Comparison of ENCODE assay signal across 8 mouse cellular contexts in the genomic region with DNA sequence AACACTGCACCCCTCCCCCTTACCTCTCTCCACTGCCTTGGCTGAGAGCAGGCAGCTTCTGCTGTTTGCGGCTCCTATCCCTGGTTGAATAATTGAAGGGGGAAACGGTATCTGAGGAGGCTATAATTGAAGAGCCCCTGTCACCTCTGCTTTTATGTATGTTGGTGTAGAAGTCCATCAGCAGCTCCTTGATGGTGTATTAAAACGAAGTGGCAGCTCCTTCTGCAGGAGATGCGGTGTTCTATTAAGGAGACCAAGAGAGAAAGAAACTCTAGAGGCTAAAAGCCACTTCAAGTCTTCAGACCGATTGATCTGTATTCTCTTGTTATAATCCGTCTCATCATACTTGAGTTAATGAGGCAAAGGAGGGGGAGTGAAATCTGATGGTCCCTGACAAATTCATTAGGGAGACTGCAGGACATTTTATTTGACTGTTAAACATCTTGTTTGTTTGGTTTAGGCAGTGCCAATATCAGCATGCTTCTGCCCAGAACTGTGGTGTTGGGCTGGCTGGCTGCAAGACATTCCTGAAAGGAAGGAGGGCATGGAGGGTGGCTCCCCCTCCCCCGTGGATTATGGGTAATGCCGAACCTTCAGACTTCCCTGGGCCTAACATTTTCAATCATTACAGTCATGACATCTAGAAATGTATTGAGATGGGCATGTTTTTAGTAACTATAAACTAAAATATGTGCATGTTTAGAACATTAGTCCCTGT. TPM values are rescaled to one million over a fixed set of nuclear protein-coding genes. Genes with fewer than 3 reads are reported as not detected.
DNase-seq lines count a peak whose midpoint lies in the region; ATAC-seq and TF ChIP-seq lines count a peak whose summit lies in the region.
"Had no signal": no experiment of that assay in that cellular context is flagged by ENCODE, and none has a peak within 500 bp of the region (broad histone marks: within the 10 kb centered on the region; RNA-seq: fewer than 3 reads in every experiment).

No protein-coding gene starts in this region.

- H3K27ac ChIP-seq in hindbrain, embryonic 15.5 days (replicated peaks) = peak overlapping the region; percentile 88
- peak overlapping the region; percentile 87 for H3K27ac ChIP-seq in midbrain, embryonic 14.5 days (replicated peaks; ENCODE audit: low read depth, low read length)
- H3K27ac ChIP-seq: liver, embryonic 15.5 days had no signal

- peak overlapping the region; percentile 47; the same call in 1 of the 2 replicates for H3K9ac ChIP-seq in hindbrain, embryonic 15.5 days
- peak overlapping the region; percentile 62 for H3K9ac ChIP-seq in midbrain, embryonic 14.5 days (replicated peaks; ENCODE audit: low read length)
- H3K9ac ChIP-seq: liver, embryonic 15.5 days had no signal

- peak overlapping the region; percentile 58 for H3K4me2 ChIP-seq in hindbrain, embryonic 15.5 days
- H3K4me2 ChIP-seq in midbrain, embryonic 14.5 days (ENCODE audit: low read length) = peak overlapping the region; percentile 66
- H3K4me2 ChIP-seq: liver, embryonic 15.5 days had no signal

- TF ChIP-seq CTCF in brain, embryonic 14.5 days (IDR thresholded peaks at IDR 0.05; ENCODE audit: borderline replicate concordance, extremely low read depth, insufficient read depth, insufficient read length) = no peak

- peak; percentile 90 for DNase-seq in Muller cell, postnatal 12 days (ENCODE audit: inconsistent ontology term)
- DNase-seq in brain, embryonic 14.5 days (ENCODE audit: low read depth) = peak; percentile 77
- DNase-seq in midbrain, embryonic 14.5 days = peak; percentile 73
- no peak for DNase-seq in spleen, postnatal 36 days (ENCODE audit: low spot score in 2 of 2)
- no peak for DNase-seq in layer of hippocampus, adult 18-20 months (ENCODE audit: low spot score in 2 of 2)
- DNase-seq in spleen, postnatal 14 days (ENCODE audit: low spot score in 2 of 2) = no peak

- H3K9me3 ChIP-seq in hindbrain, embryonic 15.5 days = no peaks in the 10 kb centered on the region
- no peaks in the 10 kb centered on the region for H3K9me3 ChIP-seq in midbrain, embryonic 14.5 days (ENCODE audit: control insufficient read depth, low read length)
- H3K9me3 ChIP-seq: liver, embryonic 15.5 days had no signal

- no peak for TF ChIP-seq POLR2A in brain, embryonic 14.5 days (IDR thresholded peaks at IDR 0.05; ENCODE audit: borderline replicate concordance, extremely low read depth, insufficient read depth, insufficient read length, poor library complexity, severe bottlenecking)

- WGBS in hindbrain, embryonic 15.5 days = 19% methylated on average over 8 of the region's 8 CpGs
- 4% methylated on average over 8 of the region's 8 CpGs for WGBS in midbrain, embryonic 14.5 days

- no peak for ATAC-seq in hindbrain, embryonic 15.5 days (ENCODE audit: low FRiP score, low read depth)
- 0 out of 2 replicates have a peak, but pooled peaks have one; percentile 34 for ATAC-seq in midbrain, embryonic 14.5 days (ENCODE audit: low FRiP score, low TSS enrichment)

- peaks cover 20% of the 10 kb centered on the region for H3K4me1 ChIP-seq in hindbrain, embryonic 15.5 days (replicated peaks)
- peaks cover 12% of the 10 kb centered on the region for H3K4me1 ChIP-seq in midbrain, embryonic 14.5 days (ENCODE audit: control insufficient read depth, insufficient read depth, low read length)

- H3K27me3 ChIP-seq in hindbrain, embryonic 15.5 days = 0 out of 2 replicates have a peak, but pooled peaks cover 4% of the 10 kb centered on the region
- H3K27me3 ChIP-seq in midbrain, embryonic 14.5 days (ENCODE audit: control insufficient read depth, insufficient read depth, low read length) = 0 out of 2 replicates have a peak, but pooled peaks cover 8% of the 10 kb centered on the region

- H3K4me3 ChIP-seq in hindbrain, embryonic 15.5 days = peak overlapping the region; percentile 29
- peak overlapping the region; percentile 31 for H3K4me3 ChIP-seq in midbrain, embryonic 14.5 days (replicated peaks; ENCODE audit: low read depth, low read length)
- H3K4me3 ChIP-seq: liver, embryonic 15.5 days had no signal

- no peaks in the 10 kb centered on the region for H3K36me3 ChIP-seq in hindbrain, embryonic 15.5 days
- no peaks in the 10 kb centered on the region for H3K36me3 ChIP-seq in midbrain, embryonic 14.5 days (ENCODE audit: control insufficient read depth, insufficient read depth, low read length)
- H3K36me3 ChIP-seq: liver, embryonic 15.5 days had no signal

RNA-seq across cellular contexts. Expression of gene Mab21l2, which starts 2.7 kb away (rescaled TPM):
- 46.3 and 126 TPM in 2 replicates for polyA plus RNA-seq in brain, embryonic 14.5 days (2012; rRNA removed)
- 185 and 211 TPM in 2 replicates for polyA plus RNA-seq in hindbrain, embryonic 15.5 days (2015; fragmentation: Nextera tagmentation; extraction: Ambion mirVana)
- 88.5 and 106 TPM in 2 replicates for polyA plus RNA-seq in midbrain, embryonic 14.5 days (2014; fragmentation: Nextera tagmentation; extraction: Ambion mirVana)
- under 1 TPM; 0.22 to 0.30 TPM for total RNA-seq in layer of hippocampus, adult 18-20 months (2021)

Comparison
In these comparisons a context has a peak if more than half of its experiments do, and no peak if none do; other contexts are left out.
1. DNase-seq: peak in Muller cell, postnatal 12 days (single experiment), brain, embryonic 14.5 days (single experiment) and midbrain, embryonic 14.5 days (single experiment); none in spleen, postnatal 36 days (0 of 2), layer of hippocampus, adult 18-20 months (0 of 2) and spleen, postnatal 14 days (0 of 2).